Mouse (Mus musculus) embryonic facial prominence, embryonic 14.5 days (tissue): ENCODE data around the gene Klf4. TPM values are rescaled to one million over a fixed set of nuclear protein-coding genes. Genes with fewer than 3 reads are reported as not detected.
A peak's percentile ranks its signal among the peaks of the same experiment; 100 is the strongest.

Experiments used
- ATAC-seq: fragments of 200-750 bp; cut with Nextera tagmentation; 2 replicates; pipeline ENCODE4 v1.8.0; 2017; ENCODE audit warnings: low read depth, moderate number of reproducible peaks, moderate TSS enrichment
- DNase-seq: peaks from one replicate; pipeline ENCODE4 v3.0.0-alpha.2; 2015; ENCODE audit warnings: low spot score
- H3K27ac ChIP-seq: fragments of 300-500 bp; sonication (generic); replicated peaks from 2 replicates; pipeline ENCODE4 v1.5.1; 2014; ENCODE audit warnings: low read depth, mild to moderate bottlenecking, low read length, moderate library complexity
- H3K27me3 ChIP-seq: fragments of 300-500 bp; sonication (generic); replicated peaks from 2 replicates; pipeline ENCODE4 v1.6.1; 2014; ENCODE audit warnings: low read length; ENCODE audit not compliant: control insufficient read depth, insufficient read depth
- H3K36me3 ChIP-seq: fragments of 300-500 bp; sonication (generic); 2 replicates; pipeline ENCODE4 v1.6.1; 2014; ENCODE audit warnings: low read length, mixed read lengths; ENCODE audit not compliant: control insufficient read depth, insufficient read depth
- H3K4me1 ChIP-seq: fragments of 300-500 bp; sonication (generic); 2 replicates; pipeline ENCODE4 v1.6.1; 2014; ENCODE audit warnings: antibody characterized with exemption, low read length; ENCODE audit not compliant: control insufficient read depth, insufficient read depth
- H3K4me2 ChIP-seq: fragments of 300-500 bp; sonication (generic); 2 replicates; pipeline ENCODE4 v1.6.1; 2014; ENCODE audit warnings: low read depth, mild to moderate bottlenecking, low read length, moderate library complexity, mixed read lengths
- H3K4me3 ChIP-seq: fragments of 300-500 bp; sonication (generic); 2 replicates; pipeline ENCODE4 v1.5.1; 2014; ENCODE audit warnings: low read depth, mild to moderate bottlenecking, low read length
- H3K9ac ChIP-seq: fragments of 300-500 bp; sonication (generic); 2 replicates; pipeline ENCODE4 v1.6.1; 2014; ENCODE audit warnings: low read depth, mild to moderate bottlenecking, low read length, moderate library complexity, mixed read lengths
- H3K9me3 ChIP-seq: fragments of 300-500 bp; sonication (generic); 2 replicates; pipeline ENCODE4 v1.6.1; 2016; ENCODE audit warnings: low read length; ENCODE audit not compliant: control insufficient read depth
- WGBS: fragments of 180-500 bp; shearing (Covaris S2); extraction: QIAGEN DNeasy Blood & Tissue Kit; methylation state at CpG from one replicate; pipeline ENCODE4 v1.1.7; 2014; 5-methylcytosine and 5-hydroxymethylcytosine counted together
- polyA plus RNA-seq: library from polyadenylated mRNA; unstranded; fragments of >200 nt; fragmentation: Nextera tagmentation; extraction: Ambion mirVana; gene quantifications from 2 replicates; pipeline ENCODE4 v1.2.1, GENCODE M21; 2014

Klf4 gene
- polyA plus RNA-seq, 1 experiment from 2014 or later, result 27.5 TPM

DNA sequence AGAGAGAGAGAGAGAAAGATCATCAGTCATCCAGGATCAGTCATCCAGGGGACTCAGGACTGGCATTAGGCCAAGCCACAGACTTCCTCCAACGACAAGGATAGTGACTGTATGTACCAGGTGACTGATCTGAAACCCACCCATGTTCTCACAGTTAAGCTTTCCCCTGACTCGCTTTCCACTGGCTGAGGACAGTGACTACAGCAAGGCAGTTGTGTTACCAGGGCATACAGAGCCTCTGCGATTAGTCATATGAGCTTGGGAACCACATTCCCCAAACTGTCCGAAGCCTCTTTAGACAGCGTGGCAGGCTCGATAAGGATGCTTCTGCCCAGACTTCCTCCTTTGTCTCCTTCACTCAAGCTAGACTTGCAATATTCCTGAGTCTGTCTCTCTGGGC is 43.7 kb downstream of the Klf4 start:
- ATAC-seq (no peak), DNase-seq (no peak)
- H3K27me3 ChIP-seq, result no peaks in the 10 kb centered on the region
- WGBS, result 70% methylated on average over 6 of the region's 6 CpGs
- H3K36me3 ChIP-seq, result no peaks in the 10 kb centered on the region
- H3K27ac ChIP-seq, result no peak overlapping the region
- no peak overlapping the region for H3K9ac ChIP-seq
- H3K4me3 ChIP-seq, result no peak overlapping the region
- no peak overlapping the region for H3K4me2 ChIP-seq
- no peaks in the 10 kb centered on the region for H3K9me3 ChIP-seq
- no peaks in the 10 kb centered on the region for H3K4me1 ChIP-seq

DNA sequence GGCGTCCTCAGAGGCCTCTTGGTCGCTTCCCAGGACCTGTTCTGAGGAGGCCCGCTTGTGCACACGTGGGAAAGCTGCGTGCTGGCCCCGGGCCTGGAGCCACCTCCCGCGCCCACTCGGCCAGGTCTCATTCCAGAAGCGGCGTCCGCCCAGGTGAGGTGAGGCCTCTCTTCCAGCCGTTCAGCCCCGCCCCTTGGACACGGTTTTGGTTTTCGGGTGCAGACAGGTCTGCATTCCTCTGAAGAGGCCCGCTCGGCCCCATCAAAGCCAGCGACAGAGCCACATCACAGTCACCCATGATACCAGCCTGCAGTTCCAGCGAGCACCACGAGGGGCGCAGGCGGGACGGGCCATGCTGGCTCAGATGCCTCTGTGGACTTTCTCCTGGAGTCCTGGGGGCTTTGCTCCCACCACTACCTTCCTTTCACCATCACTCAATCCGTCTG is 51.9 kb downstream of the Klf4 start:
- 6% methylated on average over 21 of the region's 25 CpGs for WGBS
- Histone ChIP-seq H3K9me3 (no peaks in the 10 kb centered on the region), H3K27me3 (no peaks in the 10 kb centered on the region), H3K9ac (0 out of 2 replicates have a peak overlapping the region, but pooled peaks have one; percentile 1), H3K4me3 (peak overlapping the region; percentile 26), H3K4me1 (peaks cover 11% of the 10 kb centered on the region), H3K27ac (peak overlapping the region; percentile 13; the same call in 1 of the 2 replicates), H3K4me2 (peak overlapping the region; percentile 51), H3K36me3 (no peaks in the 10 kb centered on the region)
- ATAC-seq (peak; percentile 85), DNase-seq (peak; percentile 77)

DNA sequence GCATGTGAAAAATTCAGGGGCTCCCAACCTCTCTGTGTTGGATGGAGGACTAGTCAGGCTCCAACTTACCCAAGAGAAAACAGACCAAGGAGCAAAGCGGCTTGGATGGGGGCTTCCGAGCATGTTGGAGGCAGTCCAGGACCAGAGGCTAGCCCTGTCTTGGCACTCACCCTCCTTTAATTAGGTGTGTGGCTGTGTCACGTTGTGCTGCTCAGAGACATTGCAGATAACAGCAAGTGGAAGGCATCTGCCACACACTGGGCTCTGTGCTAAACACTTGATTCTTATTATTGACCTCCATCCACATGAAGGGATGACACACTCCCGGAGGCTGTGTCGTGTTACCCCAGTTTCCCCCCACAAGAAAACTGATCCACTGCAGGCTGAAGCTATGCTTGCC is 53.9 kb downstream of the Klf4 start:
- Histone ChIP-seq H3K36me3 (no peaks in the 10 kb centered on the region), H3K27ac (no peak overlapping the region), H3K4me2 (no peak overlapping the region), H3K27me3 (no peaks in the 10 kb centered on the region), H3K9ac (no peak overlapping the region), H3K9me3 (no peaks in the 10 kb centered on the region), H3K4me1 (peaks cover 13% of the 10 kb centered on the region), H3K4me3 (no peak overlapping the region)
- 39% methylated on average over 5 of the region's 5 CpGs for WGBS
- DNase-seq (peak; percentile 23), ATAC-seq (0 out of 2 replicates have a peak, but pooled peaks have one; percentile 32)

DNA sequence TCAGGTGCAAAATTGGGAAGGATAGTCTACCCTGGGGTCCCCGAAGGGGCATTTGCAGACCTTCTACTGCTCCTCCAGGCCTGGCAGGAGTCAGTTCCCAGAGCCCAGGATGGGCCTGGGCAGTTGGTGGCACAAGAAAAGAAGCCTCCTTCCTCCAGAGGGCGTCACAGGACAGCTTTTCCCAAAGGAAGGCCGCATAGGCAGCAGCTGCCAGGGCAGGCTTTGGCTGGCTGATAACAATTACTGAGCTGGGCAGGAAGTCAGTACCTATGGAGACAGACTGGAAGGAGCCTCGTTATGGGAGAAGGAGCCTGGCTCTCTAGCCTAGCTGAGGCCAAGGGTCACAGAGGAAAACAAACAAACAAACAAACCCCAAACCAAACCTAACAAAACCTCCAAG is 54.3 kb downstream of the Klf4 start:
- H3K9ac ChIP-seq, result no peak overlapping the region
- no peak overlapping the region for H3K27ac ChIP-seq
- no peaks in the 10 kb centered on the region for H3K27me3 ChIP-seq
- WGBS, result 30% methylated on average over 4 of the region's 4 CpGs
- ATAC-seq, result peak; percentile 16; the same call in 1 of the 2 replicates
- no peak overlapping the region for H3K4me2 ChIP-seq
- H3K9me3 ChIP-seq, result no peaks in the 10 kb centered on the region
- DNase-seq, result peak; percentile 72
- no peak overlapping the region for H3K4me3 ChIP-seq
- peaks cover 13% of the 10 kb centered on the region for H3K4me1 ChIP-seq
- H3K36me3 ChIP-seq, result no peaks in the 10 kb centered on the region

DNA sequence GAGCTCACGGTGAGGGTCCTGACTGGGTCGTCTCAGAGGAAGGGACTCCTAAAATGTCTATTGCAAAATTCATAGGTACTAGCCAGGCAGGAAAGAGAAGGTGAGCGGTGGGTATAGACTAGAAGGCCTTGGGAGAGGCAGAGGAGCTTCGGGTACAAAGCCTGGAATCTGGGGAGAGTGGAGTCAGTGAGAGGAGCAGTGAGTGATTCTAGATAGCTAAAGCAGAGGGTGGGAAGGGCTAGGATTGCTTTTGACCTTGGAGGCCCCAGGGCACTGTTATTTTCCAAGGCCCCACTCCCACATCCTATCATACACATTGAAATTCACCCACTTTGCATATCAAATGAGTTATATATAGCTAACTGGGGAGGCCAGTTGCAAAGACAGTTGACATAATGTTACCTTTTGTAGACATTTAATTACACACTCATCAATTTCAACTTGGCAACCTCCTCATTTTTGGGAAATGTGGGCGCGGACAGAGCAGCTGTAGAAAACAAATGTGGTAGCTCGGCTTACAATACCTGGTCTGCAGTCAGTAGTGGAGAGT is 55.0 kb downstream of the Klf4 start:
- no peak for DNase-seq
- H3K4me1 ChIP-seq, result peaks cover 13% of the 10 kb centered on the region
- 83% methylated on average over 7 of the region's 7 CpGs for WGBS

More for the DNA sequence above, 55.0 kb downstream of the Klf4 start:
- Histone ChIP-seq H3K27me3 (no peaks in the 10 kb centered on the region), H3K4me3 (no peak overlapping the region), H3K9ac (no peak overlapping the region), H3K9me3 (no peaks in the 10 kb centered on the region), H3K4me2 (no peak overlapping the region), H3K27ac (no peak overlapping the region), H3K36me3 (no peaks in the 10 kb centered on the region)
- no peak for ATAC-seq

Other genes starting within 250 kb of the Klf4 start
- gene Rad23b, start 182.4 kb downstream of the Klf4 start, polyA plus RNA-seq, result 74.3 and 81.3 TPM in 2 replicates